Mouse (Mus musculus) liver, adult 2 months (tissue): Measurements from ENCODE around the gene Tmcc3. TPM values are rescaled to one million over a fixed set of nuclear protein-coding genes. Genes with fewer than 3 reads are reported as not detected.

Experiments used
- DNase-seq: peaks from one replicate; pipeline ENCODE4 v3.0.0-alpha.2; 2011; ENCODE audit warnings: low read depth, low spot score; ENCODE audit errors: extremely low read depth
- H3K27ac ChIP-seq: fragments of 200-500 bp; replicated peaks from 2 replicates; pipeline ENCODE4 v1.5.1; 2012; ENCODE audit warnings: low read depth, mild to moderate bottlenecking, control low read depth, inconsistent platforms, low read length; ENCODE audit not compliant: insufficient read depth
- H3K27me3 ChIP-seq: fragments of 200-500 bp; 2 replicates; pipeline ENCODE4 v1.6.1; 2012; ENCODE audit warnings: mild to moderate bottlenecking, moderate library complexity, low read length, inconsistent platforms; ENCODE audit not compliant: control insufficient read depth, insufficient read depth
- H3K36me3 ChIP-seq: fragments of 200-500 bp; 2 replicates; pipeline ENCODE4 v1.6.1; 2012; ENCODE audit warnings: low read length, inconsistent platforms; ENCODE audit not compliant: control insufficient read depth, insufficient read depth
- H3K4me1 ChIP-seq: fragments of 200-500 bp; 2 replicates; pipeline ENCODE4 v1.6.1; 2011; ENCODE audit warnings: low read length; ENCODE audit not compliant: control insufficient read depth, insufficient read depth
- H3K4me3 ChIP-seq: fragments of 200-500 bp; 2 replicates; pipeline ENCODE4 v1.5.1; 2011; ENCODE audit warnings: low read depth, mild to moderate bottlenecking, control low read depth, low read length, moderate library complexity; ENCODE audit not compliant: insufficient read depth
- H3K79me2 ChIP-seq: fragments of 200-500 bp; 2 replicates; pipeline ENCODE4 v1.6.1; 2012; ENCODE audit warnings: inconsistent platforms, mild to moderate bottlenecking, low read length, moderate library complexity; ENCODE audit not compliant: control insufficient read depth, insufficient read depth
- H3K9ac ChIP-seq: fragments of 200-500 bp; 2 replicates; pipeline ENCODE4 v1.6.1; 2012; ENCODE audit warnings: low read depth, mild to moderate bottlenecking, control low read depth, inconsistent platforms, low read length
- CTCF ChIP-seq: fragments of 200-500 bp; IDR thresholded peaks from 2 replicates; pipeline ENCODE4 v1.5.1; 2011; ENCODE audit warnings: low read depth, low read length, control low read depth
- POLR2A ChIP-seq: fragments of 200-500 bp; IDR thresholded peaks from 2 replicates; pipeline ENCODE4 v1.6.1; 2011; ENCODE audit warnings: low read length, control low read depth; ENCODE audit not compliant: insufficient read depth; ENCODE audit errors: extremely low read depth
- WGBS: fragments of 180-500 bp; shearing (Covaris S2); methylation state at CpG from one replicate; pipeline ENCODE4 v1.1.7; 2018; 5-methylcytosine and 5-hydroxymethylcytosine counted together
- polyA plus RNA-seq: library from polyadenylated mRNA; depleted of rRNA; stranded (reverse); fragments of >200 nt; gene quantifications from 2 replicates; pipeline ENCODE4 v1.2.3, GENCODE M21; 2012
- total RNA-seq: library from RNA; depleted of rRNA; stranded (reverse); fragments of >200 nt; gene quantifications from 2 replicates; pipeline ENCODE4 v1.2.3, GENCODE M21; 2014

Tmcc3 gene
- total and polyA plus RNA-seq, 2 experiments, result 3.2 to 7.9 TPM

- Histone ChIP-seq H3K36me3 (no peaks in the 10 kb centered on the region), H3K27ac (no peak overlapping the region), H3K27me3 (no peaks in the 10 kb centered on the region), H3K4me3 (no peak overlapping the region), H3K4me1 (no peaks in the 10 kb centered on the region), H3K79me2 (no peaks in the 10 kb centered on the region), H3K9ac (no peak overlapping the region)
- TF ChIP-seq CTCF (no peak), POLR2A (no peak)
- no peak for DNase-seq
- WGBS, result 81% methylated on average over 4 of the region's 4 CpGs
Observed at GRCm38 (mm10) chr10:94381393-94381740, 69.6 kb downstream of the Tmcc3 start.

- no peaks in the 10 kb centered on the region for H3K36me3 ChIP-seq
- no peak for DNase-seq
- no peaks in the 10 kb centered on the region for H3K27me3 ChIP-seq
- H3K4me1 ChIP-seq, result no peaks in the 10 kb centered on the region
- TF ChIP-seq CTCF (no peak), POLR2A (no peak)
- WGBS, result 91% methylated on average over 14 of the region's 14 CpGs
- H3K79me2 ChIP-seq, result no peaks in the 10 kb centered on the region
- H3K9ac ChIP-seq, result no peak overlapping the region
- H3K27ac ChIP-seq, result no peak overlapping the region
- no peak overlapping the region for H3K4me3 ChIP-seq
Observed at GRCm38 (mm10) chr10:94382618-94383017, 70.9 kb downstream of the Tmcc3 start.

- H3K4me3 ChIP-seq, result no peak overlapping the region
- WGBS, result 86% methylated on average over 6 of the region's 6 CpGs
- H3K4me1 ChIP-seq, result no peaks in the 10 kb centered on the region
- H3K36me3 ChIP-seq, result no peaks in the 10 kb centered on the region
- H3K9ac ChIP-seq, result no peak overlapping the region
- no peak for TF ChIP-seq CTCF
- no peak for TF ChIP-seq POLR2A
- no peaks in the 10 kb centered on the region for H3K79me2 ChIP-seq
- no peak overlapping the region for H3K27ac ChIP-seq
- no peak for DNase-seq
- no peaks in the 10 kb centered on the region for H3K27me3 ChIP-seq
Observed at GRCm38 (mm10) chr10:94383565-94383964, 71.8 kb downstream of the Tmcc3 start.

GRCm38 (mm10) chr10:94389219-94389618 is 77.5 kb downstream of the Tmcc3 start:
- no peaks in the 10 kb centered on the region for H3K4me1 ChIP-seq
- no peaks in the 10 kb centered on the region for H3K36me3 ChIP-seq
- 87% methylated on average over 6 of the region's 6 CpGs for WGBS
- DNase-seq, result no peak
- no peaks in the 10 kb centered on the region for H3K79me2 ChIP-seq
- TF ChIP-seq CTCF, result no peak
- TF ChIP-seq POLR2A, result no peak
- H3K4me3 ChIP-seq, result no peak overlapping the region
- no peaks in the 10 kb centered on the region for H3K27me3 ChIP-seq
- no peak overlapping the region for H3K9ac ChIP-seq
- no peak overlapping the region for H3K27ac ChIP-seq

- Histone ChIP-seq H3K27me3 (no peaks in the 10 kb centered on the region), H3K4me1 (no peaks in the 10 kb centered on the region), H3K4me3 (no peak overlapping the region), H3K79me2 (no peaks in the 10 kb centered on the region), H3K36me3 (no peaks in the 10 kb centered on the region), H3K27ac (no peak overlapping the region), H3K9ac (no peak overlapping the region)
- DNase-seq, result no peak
- TF ChIP-seq CTCF (no peak), POLR2A (no peak)
- 91% methylated on average over 5 of the region's 5 CpGs for whole genome bisulfite sequencing
Observed at GRCm38 (mm10) chr10:94391049-94391448, 79.3 kb downstream of the Tmcc3 start.

GRCm38 (mm10) chr10:94394286-94394685 is 82.5 kb downstream of the Tmcc3 start:
- Histone ChIP-seq H3K79me2 (no peaks in the 10 kb centered on the region), H3K9ac (no peak overlapping the region), H3K36me3 (no peaks in the 10 kb centered on the region), H3K4me1 (peaks cover 5% of the 10 kb centered on the region), H3K27me3 (no peaks in the 10 kb centered on the region), H3K27ac (no peak overlapping the region), H3K4me3 (no peak overlapping the region)
- no peak for DNase-seq
- TF ChIP-seq POLR2A (no peak), CTCF (no peak)
